Mouse (Mus musculus): ENCODE measurements around the gene Bend5. TPM values are rescaled to one million over a fixed set of nuclear protein-coding genes. Genes with fewer than 3 reads are reported as not detected.

Gene Bend5
- polyA plus RNA-seq, 1 experiment from 2014 or later: 20.6 TPM

DNA sequence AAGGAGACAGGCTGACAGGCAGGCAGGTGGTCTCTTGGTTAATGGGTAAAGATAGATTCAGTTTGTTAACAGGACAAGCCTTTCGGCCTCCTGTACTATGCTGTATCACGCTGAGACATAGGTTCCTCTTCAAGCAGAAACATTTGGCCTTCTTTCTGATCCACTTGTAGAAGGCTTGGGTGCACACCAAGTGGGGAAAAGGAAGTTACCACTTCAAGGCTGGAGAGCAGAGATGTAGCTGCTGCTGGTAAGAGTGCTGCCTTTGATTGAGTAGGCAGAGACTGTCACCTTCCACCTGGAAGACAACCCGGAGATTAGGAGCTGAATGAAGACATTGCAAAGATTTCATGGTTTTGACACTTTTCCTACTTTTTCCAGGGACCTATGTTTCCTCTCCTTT lies 1.3 kb downstream of the Bend5 start:
- ATAC-seq (ENCODE audit: insufficient number of reproducible peaks, low FRiP score): no peak
- Histone ChIP-seq H3K27me3 (replicated peaks) (no peaks in the 10 kb centered on the region), H3K4me3 (peak overlapping the region; percentile 80), H3K4me2 (peak overlapping the region; percentile 83), H3K9me3 (replicated peaks) (no peaks in the 10 kb centered on the region), H3K36me3 (peaks cover 15% of the 10 kb centered on the region), H3K27ac (ENCODE audit: poor library complexity, severe bottlenecking) (no peak overlapping the region), H3K4me1 (replicated peaks) (peaks cover 10% of the 10 kb centered on the region), H3K9ac (peak overlapping the region; percentile 86; the same call in 1 of the 2 replicates)
- WGBS: 63% methylated on average over 3 of the region's 3 CpGs

DNA sequence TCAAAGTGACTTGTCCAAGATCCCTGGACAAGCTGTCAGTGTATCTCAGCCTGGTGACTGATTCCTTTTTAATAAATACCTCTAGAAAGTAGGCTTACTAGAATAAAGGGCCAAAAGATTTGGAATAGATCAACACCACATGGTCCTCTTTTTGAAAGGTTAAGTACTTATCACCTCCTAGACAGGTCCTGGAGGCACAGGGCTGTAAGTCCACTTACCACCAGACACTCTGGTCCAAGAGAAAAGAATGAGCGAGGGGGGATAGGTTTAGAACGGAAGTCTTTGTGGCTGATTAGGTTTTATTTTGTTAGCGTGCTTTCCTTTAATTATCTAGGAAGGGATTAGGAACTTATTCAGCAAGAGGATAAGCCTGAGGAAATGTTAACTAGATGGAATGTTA lies 1.7 kb downstream of the Bend5 start:
- no peak overlapping the region for H3K9ac ChIP-seq
- ATAC-seq (ENCODE audit: insufficient number of reproducible peaks, low FRiP score): no peak

DNA sequence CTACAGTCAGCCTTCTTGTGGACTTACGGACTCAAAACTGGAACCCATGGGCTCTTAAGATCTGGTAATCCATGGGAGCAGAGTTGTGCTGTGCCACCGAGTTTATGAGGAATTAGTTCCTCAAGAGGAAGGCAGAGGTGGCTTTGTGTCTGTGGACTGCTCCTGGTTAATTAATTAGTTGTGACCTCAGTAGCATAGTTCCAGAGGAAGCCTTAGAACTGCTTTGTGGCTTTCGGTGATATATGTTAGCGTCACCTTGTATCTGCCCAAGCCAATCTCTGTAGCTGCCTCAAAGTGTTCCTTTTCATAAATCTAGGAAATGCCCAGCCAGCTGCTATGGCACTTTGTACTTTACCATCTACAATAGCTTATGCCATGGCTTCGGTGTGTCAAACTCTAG lies 2.9 kb downstream of the Bend5 start:
- Histone ChIP-seq H3K27ac (ENCODE audit: poor library complexity, severe bottlenecking) (no peak overlapping the region), H3K4me1 (replicated peaks) (peaks cover 23% of the 10 kb centered on the region), H3K4me2 (no peak overlapping the region), H3K36me3 (peaks cover 15% of the 10 kb centered on the region), H3K27me3 (replicated peaks) (no peaks in the 10 kb centered on the region), H3K4me3 (no peak overlapping the region), H3K9ac (no peak overlapping the region), H3K9me3 (replicated peaks) (no peaks in the 10 kb centered on the region)
- no peak for ATAC-seq (ENCODE audit: insufficient number of reproducible peaks, low FRiP score)
- WGBS: 88% methylated on average over 5 of the region's 5 CpGs

More for the DNA sequence above, 1.7 kb downstream of the Bend5 start:
- Histone ChIP-seq H3K4me2 (no peak overlapping the region; the same call in 1 of the 2 replicates), H3K27me3 (replicated peaks) (no peaks in the 10 kb centered on the region), H3K9me3 (replicated peaks) (no peaks in the 10 kb centered on the region), H3K4me1 (replicated peaks) (peaks cover 11% of the 10 kb centered on the region), H3K36me3 (peaks cover 15% of the 10 kb centered on the region), H3K4me3 (no peak overlapping the region), H3K27ac (ENCODE audit: poor library complexity, severe bottlenecking) (no peak overlapping the region)
- 52% methylated on average over 3 of the region's 3 CpGs for WGBS

DNA sequence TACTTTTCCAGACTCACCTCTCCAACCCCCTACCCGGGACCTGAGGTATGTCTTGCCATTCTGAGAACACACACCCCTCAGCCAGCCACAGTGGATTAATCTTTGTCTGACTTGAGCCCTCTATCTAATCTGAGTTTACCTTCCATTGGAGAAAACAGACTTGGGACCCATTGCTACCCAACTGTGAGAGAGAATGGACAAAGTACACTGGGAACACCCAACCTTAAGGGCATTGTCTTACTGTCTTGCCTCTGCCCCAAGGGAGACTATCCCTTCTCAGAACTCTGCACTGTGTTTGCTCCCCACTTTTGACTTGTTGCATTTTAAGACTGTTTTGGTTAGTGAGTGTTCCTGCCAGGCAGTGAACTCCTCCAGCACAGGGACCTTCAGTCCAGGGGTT lies 4.7 kb downstream of the Bend5 start:
- Histone ChIP-seq H3K4me3 (no peak overlapping the region), H3K36me3 (peaks cover 15% of the 10 kb centered on the region), H3K27me3 (replicated peaks) (no peaks in the 10 kb centered on the region), H3K9ac (no peak overlapping the region), H3K4me2 (no peak overlapping the region), H3K27ac (ENCODE audit: poor library complexity, severe bottlenecking) (no peak overlapping the region), H3K9me3 (replicated peaks) (no peaks in the 10 kb centered on the region), H3K4me1 (replicated peaks) (peaks cover 27% of the 10 kb centered on the region)
- WGBS: 67% methylated on average over 1 of the region's 1 CpGs
- no peak for ATAC-seq (ENCODE audit: insufficient number of reproducible peaks, low FRiP score)

GRCm38 (mm10) chr4:111420031-111420430 lies 5.2 kb downstream of the Bend5 start:
- 69% methylated on average over 3 of the region's 3 CpGs for WGBS
- Histone ChIP-seq H3K9me3 (replicated peaks) (no peaks in the 10 kb centered on the region), H3K4me2 (no peak overlapping the region), H3K27me3 (replicated peaks) (no peaks in the 10 kb centered on the region), H3K9ac (no peak overlapping the region), H3K36me3 (peaks cover 15% of the 10 kb centered on the region), H3K4me1 (replicated peaks) (peaks cover 32% of the 10 kb centered on the region), H3K4me3 (no peak overlapping the region), H3K27ac (ENCODE audit: poor library complexity, severe bottlenecking) (no peak overlapping the region)
- ATAC-seq (ENCODE audit: insufficient number of reproducible peaks, low FRiP score): no peak

DNA sequence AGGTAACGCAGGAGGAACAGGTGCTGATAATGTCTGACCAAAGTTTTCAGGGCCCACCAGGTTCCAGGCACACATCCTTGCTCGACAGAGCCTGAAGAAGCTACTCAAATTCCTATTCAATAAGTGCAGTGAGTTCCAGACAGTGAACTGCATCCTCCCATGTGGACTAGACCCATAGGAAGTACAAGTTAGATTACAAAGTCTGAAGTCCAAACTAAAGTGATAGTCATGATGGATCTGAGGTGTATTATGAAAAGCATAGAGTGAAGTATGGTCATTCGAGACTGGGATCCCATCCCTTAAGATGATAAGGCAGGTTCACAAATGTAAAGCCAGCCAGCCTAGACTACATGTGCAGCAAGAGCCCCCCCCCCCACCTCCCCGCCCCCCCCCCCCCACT lies 6.1 kb downstream of the Bend5 start:
- H3K27me3 ChIP-seq (replicated peaks): no peaks in the 10 kb centered on the region
- H3K27ac ChIP-seq (ENCODE audit: poor library complexity, severe bottlenecking): no peak overlapping the region
- peaks cover 15% of the 10 kb centered on the region for H3K36me3 ChIP-seq
- WGBS: 79% methylated on average over 4 of the region's 4 CpGs
- no peak overlapping the region for H3K4me2 ChIP-seq
- H3K4me1 ChIP-seq (replicated peaks): peaks cover 33% of the 10 kb centered on the region
- no peak overlapping the region for H3K9ac ChIP-seq
- H3K4me3 ChIP-seq: no peak overlapping the region
- H3K9me3 ChIP-seq (replicated peaks): no peaks in the 10 kb centered on the region
- ATAC-seq (ENCODE audit: insufficient number of reproducible peaks, low FRiP score): no peak

- H3K9me3 ChIP-seq (replicated peaks): no peaks in the 10 kb centered on the region
- no peak overlapping the region for H3K4me2 ChIP-seq
- ATAC-seq (ENCODE audit: insufficient number of reproducible peaks, low FRiP score): no peak
- 69% methylated on average over 6 of the region's 6 CpGs for WGBS
- H3K4me1 ChIP-seq (replicated peaks): peaks cover 26% of the 10 kb centered on the region
- no peak overlapping the region for H3K4me3 ChIP-seq
- peaks cover 15% of the 10 kb centered on the region for H3K36me3 ChIP-seq
- no peak overlapping the region for H3K27ac ChIP-seq (ENCODE audit: poor library complexity, severe bottlenecking)
- H3K27me3 ChIP-seq (replicated peaks): no peaks in the 10 kb centered on the region
- no peak overlapping the region for H3K9ac ChIP-seq
Measured at GRCm38 (mm10) chr4:111421785-111422184, 7.0 kb downstream of the Bend5 start.

GRCm38 (mm10) chr4:111424371-111424950 lies 9.7 kb downstream of the Bend5 start:
- H3K4me3 ChIP-seq: no peak overlapping the region
- H3K27me3 ChIP-seq (replicated peaks): no peaks in the 10 kb centered on the region
- H3K4me2 ChIP-seq: no peak overlapping the region
- no peak overlapping the region for H3K27ac ChIP-seq (ENCODE audit: poor library complexity, severe bottlenecking)
- no peak overlapping the region for H3K9ac ChIP-seq
- no peaks in the 10 kb centered on the region for H3K9me3 ChIP-seq (replicated peaks)
- ATAC-seq (ENCODE audit: insufficient number of reproducible peaks, low FRiP score): no peak
- H3K36me3 ChIP-seq: peaks cover 3% of the 10 kb centered on the region; the same call in 1 of the 2 replicates
- WGBS: 75% methylated on average over 1 of the region's 1 CpGs
- peaks cover 35% of the 10 kb centered on the region for H3K4me1 ChIP-seq (replicated peaks)

DNA sequence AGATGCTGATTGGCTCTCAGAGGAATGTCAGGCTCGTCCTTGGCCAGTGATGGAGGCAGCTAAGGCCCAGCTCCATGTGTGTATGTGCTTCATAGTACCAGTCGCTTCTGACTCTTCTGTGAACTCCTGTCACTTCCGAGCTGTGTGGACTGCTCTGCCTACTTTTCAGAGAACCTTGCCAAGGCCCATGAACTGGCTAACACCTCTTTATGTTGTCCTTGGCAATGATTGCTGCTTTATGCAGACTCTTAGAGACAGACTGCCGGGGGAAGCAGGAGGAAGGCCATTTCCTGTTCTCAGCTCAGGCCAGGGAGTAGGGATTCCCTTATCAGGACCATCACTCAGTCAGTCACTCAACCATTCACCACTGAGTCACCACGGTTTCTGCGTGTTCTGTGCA lies 10.4 kb downstream of the Bend5 start:
- Histone ChIP-seq H3K4me1 (replicated peaks) (peaks cover 35% of the 10 kb centered on the region), H3K4me2 (no peak overlapping the region), H3K9ac (no peak overlapping the region), H3K27ac (ENCODE audit: poor library complexity, severe bottlenecking) (no peak overlapping the region), H3K9me3 (replicated peaks) (no peaks in the 10 kb centered on the region), H3K27me3 (replicated peaks) (no peaks in the 10 kb centered on the region), H3K4me3 (no peak overlapping the region), H3K36me3 (no peaks in the 10 kb centered on the region)
- 28% methylated on average over 6 of the region's 6 CpGs for WGBS
- ATAC-seq (ENCODE audit: insufficient number of reproducible peaks, low FRiP score): peak; percentile 80

- Histone ChIP-seq H3K4me3 (no peak overlapping the region), H3K27ac (ENCODE audit: poor library complexity, severe bottlenecking) (no peak overlapping the region), H3K27me3 (replicated peaks) (no peaks in the 10 kb centered on the region), H3K9ac (no peak overlapping the region), H3K36me3 (peaks cover 47% of the 10 kb centered on the region), H3K4me2 (no peak overlapping the region), H3K9me3 (replicated peaks) (no peaks in the 10 kb centered on the region), H3K4me1 (replicated peaks) (peaks cover 9% of the 10 kb centered on the region)
- 84% methylated on average over 2 of the region's 2 CpGs for WGBS
- no peak for ATAC-seq (ENCODE audit: insufficient number of reproducible peaks, low FRiP score)
Measured at GRCm38 (mm10) chr4:111431186-111431585, 16.4 kb downstream of the Bend5 start.

DNA sequence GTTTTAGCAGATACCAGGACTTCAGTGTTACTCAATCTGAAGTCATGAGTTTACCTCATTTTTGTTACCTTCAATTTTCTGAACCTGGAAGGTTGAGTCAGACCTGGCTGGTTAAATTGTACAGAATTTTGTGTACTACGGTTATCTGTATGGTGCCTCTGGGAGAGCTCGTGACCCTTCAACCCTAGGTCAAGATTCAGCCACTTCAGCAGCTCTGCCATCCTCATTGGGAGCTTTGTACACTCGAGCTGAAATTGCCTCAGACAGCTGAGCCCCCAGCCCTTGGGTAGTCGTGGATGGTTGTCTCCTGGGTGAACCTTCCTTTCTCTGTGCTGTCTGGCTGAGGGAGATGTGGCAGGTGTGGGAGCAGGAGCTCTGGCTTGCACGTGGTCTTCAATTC lies 17.2 kb downstream of the Bend5 start:
- no peaks in the 10 kb centered on the region for H3K27me3 ChIP-seq (replicated peaks)
- H3K4me2 ChIP-seq: no peak overlapping the region
- no peak overlapping the region for H3K9ac ChIP-seq
- no peak overlapping the region for H3K4me3 ChIP-seq
- peaks cover 9% of the 10 kb centered on the region for H3K4me1 ChIP-seq (replicated peaks)
- no peak for ATAC-seq (ENCODE audit: insufficient number of reproducible peaks, low FRiP score)
- H3K9me3 ChIP-seq (replicated peaks): no peaks in the 10 kb centered on the region
- H3K36me3 ChIP-seq: peaks cover 50% of the 10 kb centered on the region
- 70% methylated on average over 5 of the region's 5 CpGs for WGBS
- H3K27ac ChIP-seq (ENCODE audit: poor library complexity, severe bottlenecking): no peak overlapping the region

- WGBS: 80% methylated on average over 5 of the region's 5 CpGs
- no peak for ATAC-seq (ENCODE audit: insufficient number of reproducible peaks, low FRiP score)
- Histone ChIP-seq H3K27ac (ENCODE audit: poor library complexity, severe bottlenecking) (no peak overlapping the region), H3K36me3 (peaks cover 54% of the 10 kb centered on the region), H3K4me3 (no peak overlapping the region), H3K4me1 (replicated peaks) (peaks cover 6% of the 10 kb centered on the region), H3K4me2 (no peak overlapping the region), H3K9me3 (replicated peaks) (no peaks in the 10 kb centered on the region), H3K9ac (no peak overlapping the region), H3K27me3 (replicated peaks) (no peaks in the 10 kb centered on the region)
Measured at GRCm38 (mm10) chr4:111432417-111432816, 17.6 kb downstream of the Bend5 start.

Data from heart, embryonic 12.5 days (tissue).